Mouse (Mus musculus): ENCODE results near the gene Sirt3.
"Not testable (repeated sequence)": the region's sequence is repeated elsewhere in the genome, so short reads cannot be mapped to it uniquely, and the experiment has no call there.

Sirt3 gene

GRCm38 (mm10) chr7:140897863-140898262 is 15.8 kb upstream of the Sirt3 start:
- no peak for DNase-seq (ENCODE audit: low spot score)

- no peak for DNase-seq (ENCODE audit: low spot score)
These were observed 12.5 kb upstream of the Sirt3 start for GRCm38 (mm10) chr7:140894611-140895010.

GRCm38 (mm10) chr7:140894031-140894430 is 11.9 kb upstream of the Sirt3 start:
- DNase-seq (ENCODE audit: low spot score), result no peak

DNA sequence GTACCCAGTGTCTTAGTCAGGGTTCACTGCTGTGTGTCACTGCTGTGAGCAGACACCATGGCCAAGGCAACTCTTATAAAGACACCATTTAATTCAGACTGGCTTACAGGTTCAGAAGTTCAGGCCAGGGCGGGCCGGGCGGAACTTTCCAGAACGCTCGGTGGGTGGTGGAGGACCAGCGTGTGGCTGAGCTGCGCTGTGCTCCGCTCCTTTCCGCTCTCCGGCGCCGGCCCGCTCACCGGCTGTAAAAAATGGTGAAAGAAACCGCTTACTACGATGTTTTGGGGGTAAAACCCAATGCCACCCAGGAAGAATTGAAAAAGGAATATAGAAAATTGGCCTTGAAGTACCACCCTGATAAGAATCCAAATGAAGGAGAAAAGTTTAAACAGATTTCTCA is 8.5 kb upstream of the Sirt3 start:
- not testable (repeated sequence) for DNase-seq (ENCODE audit: low spot score)

DNA sequence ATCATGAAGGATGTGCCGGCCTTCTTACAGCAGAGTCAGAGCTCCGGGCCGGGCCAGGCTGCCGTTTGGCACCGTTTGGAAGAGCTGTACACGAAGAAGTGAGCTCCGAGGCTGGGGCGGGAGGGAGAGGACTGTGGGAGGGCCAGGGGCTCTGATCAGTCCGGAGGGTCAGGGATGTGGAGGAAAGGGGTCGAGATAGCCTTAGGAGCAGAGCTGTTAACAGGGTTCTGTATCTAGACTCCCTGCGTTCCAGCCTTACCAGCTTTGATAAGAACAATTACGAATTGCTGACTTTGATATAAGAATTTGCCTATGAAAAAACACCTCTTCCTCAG is 327 bp upstream of the Sirt3 start:
- DNase-seq (ENCODE audit: low spot score), result no peak

DNA sequence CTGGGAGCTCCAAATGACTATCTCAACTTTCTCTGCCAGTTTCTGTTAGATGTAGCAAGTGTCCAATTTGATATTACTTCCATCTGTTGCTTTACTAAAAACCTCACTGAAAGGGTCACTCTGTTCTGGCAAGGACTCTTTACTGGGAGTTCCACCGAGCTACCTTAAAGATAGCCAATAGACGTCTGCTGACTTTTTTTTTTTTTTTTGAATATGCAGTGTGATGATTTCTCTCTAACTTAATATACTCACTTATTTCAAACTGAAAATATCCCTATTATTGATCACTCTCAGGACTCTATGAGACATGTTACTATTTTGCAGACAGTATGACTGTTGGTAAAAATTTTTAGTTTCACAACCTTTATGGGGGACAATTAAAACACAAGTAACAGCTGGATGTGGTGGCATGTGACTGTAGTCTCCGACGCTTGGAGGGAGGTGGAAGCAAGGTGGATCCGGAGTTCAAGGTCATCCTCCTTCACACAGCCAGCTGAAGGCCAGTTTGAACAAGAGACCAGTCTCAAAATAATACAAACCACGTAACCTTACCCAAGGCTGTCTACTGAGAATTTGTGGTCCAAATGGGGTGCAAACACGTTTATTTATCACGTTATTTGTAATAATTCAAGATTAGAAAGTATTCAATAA is 1.1 kb downstream of the Sirt3 start:
- no peak for DNase-seq (ENCODE audit: low spot score)

- DNase-seq (ENCODE audit: low spot score), result no peak
These were observed 1.7 kb downstream of the Sirt3 start for GRCm38 (mm10) chr7:140880419-140880818.

DNA sequence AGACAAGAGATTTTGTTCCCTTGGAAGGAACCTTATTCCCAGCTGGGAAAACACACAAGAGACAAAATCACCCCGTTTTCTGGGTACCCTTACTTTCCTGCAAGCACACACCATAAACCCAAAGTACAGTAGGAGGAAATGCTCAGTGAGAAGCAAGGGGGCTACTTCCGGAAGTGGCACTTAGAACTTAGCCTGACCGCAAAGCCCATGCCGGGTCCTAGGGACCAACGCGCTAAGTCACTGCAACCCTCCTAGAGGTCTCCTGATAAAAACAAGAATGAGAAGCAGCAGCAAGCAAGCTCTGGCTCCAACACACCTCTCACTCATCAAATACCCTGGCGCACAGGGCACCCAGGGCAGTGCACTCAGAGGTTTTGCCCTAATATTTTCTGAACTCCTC is 2.8 kb downstream of the Sirt3 start:
- DNase-seq (ENCODE audit: low spot score), result no peak

DNA sequence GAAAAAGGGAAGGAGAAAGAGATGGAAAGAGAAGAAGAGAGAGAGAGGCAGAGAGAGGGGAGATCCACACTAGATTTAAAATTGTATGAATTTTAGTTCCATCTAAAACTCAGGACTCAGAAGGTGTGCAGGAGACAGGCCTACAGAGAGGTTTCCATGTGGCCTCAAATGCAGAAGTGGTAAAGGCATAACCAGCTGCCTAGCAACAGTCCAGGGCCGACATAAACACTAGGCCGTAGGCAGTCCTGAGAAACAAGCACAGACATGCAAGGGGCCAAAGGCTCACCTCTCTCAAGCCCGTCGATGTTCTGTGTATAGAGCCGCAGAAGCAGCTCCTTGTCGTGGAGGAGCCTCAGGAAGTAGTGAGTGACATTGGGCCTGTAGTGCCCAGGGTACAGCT is 4.7 kb downstream of the Sirt3 start:
- DNase-seq (ENCODE audit: low spot score), result no peak

- DNase-seq (ENCODE audit: low spot score), result no peak
These were observed 7.9 kb downstream of the Sirt3 start for GRCm38 (mm10) chr7:140874224-140874623.

DNA sequence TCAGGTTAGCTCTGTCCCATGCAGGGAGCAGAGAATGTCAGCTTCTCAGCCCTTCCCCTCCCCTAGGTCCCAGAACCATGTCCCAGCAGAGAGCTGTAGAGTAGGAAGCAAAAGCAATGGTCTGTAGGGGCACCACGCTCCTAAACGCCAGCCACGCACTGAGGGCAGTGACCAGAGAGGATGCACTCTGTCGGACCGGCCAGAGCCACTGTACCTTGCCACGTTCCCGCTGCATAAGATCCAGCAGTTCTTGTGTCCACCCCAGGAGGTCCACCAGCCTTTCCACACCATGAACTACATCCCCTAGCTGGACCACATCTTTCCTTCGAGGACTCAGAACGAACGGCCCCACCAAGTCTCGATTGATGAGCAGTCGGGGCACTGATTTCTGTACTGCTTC is 17.3 kb downstream of the Sirt3 start:
- DNase-seq (ENCODE audit: low spot score), result no peak

GRCm38 (mm10) chr7:140860728-140861127 is 21.4 kb downstream of the Sirt3 start:
- DNase-seq (ENCODE audit: low spot score), result no peak

DNA sequence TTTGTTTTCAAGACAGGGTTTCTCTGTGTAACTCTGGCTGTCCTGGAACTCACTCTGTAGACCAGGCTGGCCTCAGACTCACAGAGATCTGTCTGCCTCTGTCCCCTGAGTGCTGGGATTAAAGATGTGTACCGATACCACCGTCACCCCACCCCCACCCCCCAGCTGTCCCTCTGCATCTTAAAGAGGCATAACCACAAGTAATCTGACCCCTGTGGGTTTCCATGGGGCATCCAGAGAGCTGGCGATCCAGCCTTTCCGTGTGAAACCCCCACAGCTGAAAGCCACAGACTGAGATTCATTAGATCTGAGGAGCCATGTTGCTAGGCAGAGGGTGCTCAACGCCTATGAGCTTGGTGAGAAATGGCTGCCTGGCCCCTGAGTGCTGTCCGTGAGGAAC is 22.1 kb downstream of the Sirt3 start:
- no peak for DNase-seq (ENCODE audit: low spot score)

DNA sequence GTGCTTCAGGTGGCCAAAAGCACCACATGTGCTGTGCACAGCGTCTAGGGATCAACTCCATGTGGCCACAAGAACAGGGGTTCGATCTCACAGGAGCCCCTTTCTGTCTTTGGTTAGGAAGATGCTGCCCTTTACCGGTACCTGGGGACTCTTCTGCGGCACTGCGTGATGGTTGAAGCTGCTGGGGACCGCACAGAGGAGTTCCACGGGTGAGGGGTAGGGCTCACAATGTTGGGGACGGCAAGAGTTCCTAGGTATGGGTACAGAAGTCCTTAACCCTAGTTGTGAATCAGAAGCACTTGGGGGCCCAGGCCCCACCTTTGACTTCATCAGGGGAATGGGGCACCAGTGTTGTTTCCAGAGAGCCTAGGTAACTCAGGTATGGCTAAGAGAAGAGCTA is 23.4 kb downstream of the Sirt3 start:
- no peak for DNase-seq (ENCODE audit: low spot score)

DNA sequence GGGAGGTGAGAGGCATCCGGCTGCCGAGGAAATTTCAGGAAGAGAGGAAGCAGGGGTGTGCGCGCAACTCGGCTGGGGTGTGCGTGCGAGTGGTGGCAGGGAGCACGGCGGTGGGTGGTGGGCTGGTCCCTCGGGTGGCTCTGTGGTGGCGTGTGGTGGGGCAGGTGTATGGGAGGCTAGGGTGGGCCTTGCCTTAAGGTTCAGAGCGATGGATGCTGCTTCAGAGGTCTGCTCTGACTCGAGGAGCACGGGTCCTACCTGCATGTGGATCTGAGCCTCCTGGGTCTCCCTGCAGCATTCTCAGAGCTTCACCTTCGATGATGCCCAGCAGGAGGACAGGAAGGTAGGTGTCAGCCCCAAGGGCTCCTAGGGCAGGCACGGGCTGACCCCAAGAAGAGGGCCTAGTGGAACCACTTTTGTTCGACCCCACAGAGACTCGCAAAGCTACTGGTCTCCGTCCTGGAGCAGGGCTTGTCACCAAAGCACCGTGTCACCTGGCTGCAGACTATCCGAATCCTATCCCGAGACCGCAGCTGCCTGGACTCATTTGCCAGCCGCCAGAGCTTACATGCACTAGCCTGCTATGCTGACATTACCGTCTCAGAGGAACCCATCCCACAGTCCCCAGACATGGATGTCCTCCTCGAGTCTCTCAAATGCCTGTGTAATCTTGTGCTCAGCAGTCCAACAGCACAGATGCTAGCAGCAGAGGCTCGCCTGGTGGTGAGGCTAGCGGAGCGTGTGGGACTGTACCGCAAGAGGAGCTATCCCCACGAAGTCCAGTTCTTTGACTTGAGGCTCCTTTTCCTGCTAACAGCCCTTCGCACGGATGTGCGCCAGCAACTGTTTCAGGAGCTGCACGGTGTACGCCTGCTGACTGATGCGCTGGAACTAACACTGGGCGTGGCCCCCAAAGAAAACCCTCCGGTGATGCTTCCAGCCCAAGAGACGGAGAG is 24.3 kb downstream of the Sirt3 start, which contains the start of gene Bet1l:
Gene Bet1l (minus strand): TSS at position 28 of the 956 bp plus-strand sequence.
- no peak for DNase-seq (ENCODE audit: low spot score)

GRCm38 (mm10) chr7:140856785-140857549 is 25.1 kb downstream of the Sirt3 start, which contains the start of gene Ric8a:
TSS of gene Ric8a (plus strand) at chr7:140856957.
- peak; percentile 88 for DNase-seq (ENCODE audit: low spot score)

GRCm38 (mm10) chr7:140855860-140856784 is 26.0 kb downstream of the Sirt3 start, which contains the start of gene Gm45785:
TSS of gene Gm45785 (minus strand) at chr7:140856331.
- peak; percentile 89 for DNase-seq (ENCODE audit: low spot score)

GRCm38 (mm10) chr7:140855181-140855580 is 26.9 kb downstream of the Sirt3 start:
- no peak for DNase-seq (ENCODE audit: low spot score)

- DNase-seq (ENCODE audit: low spot score), result no peak
These were observed 27.6 kb downstream of the Sirt3 start for GRCm38 (mm10) chr7:140854483-140854882.

DNA sequence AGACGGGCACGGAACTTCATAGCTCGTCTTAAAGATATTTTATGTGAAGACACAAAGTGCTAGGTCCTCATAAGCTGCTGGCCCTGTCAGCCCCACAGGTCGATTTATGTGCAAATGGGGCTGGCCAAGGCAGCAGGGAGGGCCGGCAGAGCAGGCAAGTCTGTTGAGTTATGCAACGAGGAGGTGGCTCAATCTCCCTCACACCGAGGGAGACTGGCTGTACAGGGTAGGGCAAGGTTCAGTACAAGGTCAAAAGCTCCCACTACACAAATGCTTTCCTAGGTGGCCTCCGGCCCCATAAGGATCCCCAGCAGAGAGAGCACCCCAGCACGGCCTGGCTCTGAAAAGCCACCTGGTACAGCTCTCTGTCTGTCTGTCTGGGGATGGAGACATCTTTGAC is 28.7 kb downstream of the Sirt3 start:
- no peak for DNase-seq (ENCODE audit: low spot score)

GRCm38 (mm10) chr7:140851916-140852315 is 30.2 kb downstream of the Sirt3 start:
- no peak for DNase-seq (ENCODE audit: low spot score)

All from layer of hippocampus, adult 11-12 months (tissue).